Mouse (Mus musculus): ENCODE measurements around the gene Fez1. TPM values are rescaled to one million over a fixed set of nuclear protein-coding genes. Genes with fewer than 3 reads are reported as not detected.

Fez1 gene
- total RNA-seq, 2 experiments from 2014 or later, result 265 to 298 TPM

Other genes with a start within 250 kb of the Fez1 start
- not detected for gene Gm17689, start 239.2 kb upstream of the Fez1 start, total RNA-seq (2021)
- gene A630095E13Rik, start 178.5 kb upstream of the Fez1 start, total RNA-seq (2021), result not detected
- gene Acrv1, start 128.6 kb upstream of the Fez1 start, total RNA-seq (2021), result not detected
- gene Chek1, start 94.8 kb upstream of the Fez1 start, total RNA-seq (2021), result 1 to 10 TPM; 2.7 to 3.6 TPM
- 10 to 100 TPM; 62.9 to 70.7 TPM for gene Stt3a, start 54.2 kb upstream of the Fez1 start, total RNA-seq (2021)
- 100 to 1,000 TPM; 116 to 120 TPM for gene Ei24, start 24.5 kb upstream of the Fez1 start, total RNA-seq (2021)